Mouse (Mus musculus) small intestine, adult 2 months (tissue): ENCODE results near the gene Gtpbp3. TPM values are rescaled to one million over a fixed set of nuclear protein-coding genes. Genes with fewer than 3 reads are reported as not detected.

Experiments
- H3K27ac ChIP-seq: fragments of 200-500 bp; 2 replicates; pipeline ENCODE4 v1.5.1; 2012; ENCODE audit warnings: low read depth, low read length, control low read depth, inconsistent platforms; ENCODE audit not compliant: insufficient read depth
- H3K27me3 ChIP-seq: fragments of 200-500 bp; 2 replicates; pipeline ENCODE4 v1.6.1; 2012; ENCODE audit warnings: mild to moderate bottlenecking, moderate library complexity, low read length, inconsistent platforms; ENCODE audit not compliant: control insufficient read depth, insufficient read depth
- H3K36me3 ChIP-seq: fragments of 200-500 bp; 2 replicates; pipeline ENCODE4 v1.6.1; 2012; ENCODE audit warnings: mild to moderate bottlenecking, low read length, control low read depth, inconsistent platforms; ENCODE audit not compliant: control insufficient read depth, insufficient read depth
- H3K4me1 ChIP-seq: fragments of 200-500 bp; 2 replicates; pipeline ENCODE4 v1.6.1; 2012; ENCODE audit warnings: low read length, inconsistent platforms, mixed read lengths; ENCODE audit not compliant: control insufficient read depth, insufficient read depth, insufficient read length
- H3K4me3 ChIP-seq: fragments of 200-500 bp; 2 replicates; pipeline ENCODE4 v1.5.1; 2012; ENCODE audit warnings: low read depth, mild to moderate bottlenecking, control low read depth, inconsistent platforms, low read length, moderate library complexity
- CTCF ChIP-seq: fragments of 200-500 bp; IDR thresholded peaks from 2 replicates; pipeline ENCODE4 v1.5.1; 2012; ENCODE audit warnings: low read depth, mild to moderate bottlenecking, control low read depth, inconsistent platforms, low read length, moderate library complexity, mixed read lengths; ENCODE audit not compliant: insufficient replicate concordance, insufficient read length; ENCODE audit errors: extremely low read depth
- POLR2A ChIP-seq: fragments of 200-500 bp; IDR thresholded peaks from 2 replicates; pipeline ENCODE4 v1.6.1; 2012; ENCODE audit warnings: low read depth, mild to moderate bottlenecking, control low read depth, inconsistent platforms, low read length, moderate library complexity
- WGBS: fragments of 180-500 bp; shearing (Covaris S2); methylation state at CpG from one replicate; pipeline ENCODE4 v1.1.7; 2018; 5-methylcytosine and 5-hydroxymethylcytosine counted together
- polyA plus RNA-seq: library from polyadenylated mRNA; depleted of rRNA; stranded (reverse); fragments of >200 nt; gene quantifications from 2 replicates; pipeline ENCODE4 v1.2.3, GENCODE M21; 2012

The Gtpbp3 gene
- polyA plus RNA-seq, 1 experiment: 25.8 TPM

DNA sequence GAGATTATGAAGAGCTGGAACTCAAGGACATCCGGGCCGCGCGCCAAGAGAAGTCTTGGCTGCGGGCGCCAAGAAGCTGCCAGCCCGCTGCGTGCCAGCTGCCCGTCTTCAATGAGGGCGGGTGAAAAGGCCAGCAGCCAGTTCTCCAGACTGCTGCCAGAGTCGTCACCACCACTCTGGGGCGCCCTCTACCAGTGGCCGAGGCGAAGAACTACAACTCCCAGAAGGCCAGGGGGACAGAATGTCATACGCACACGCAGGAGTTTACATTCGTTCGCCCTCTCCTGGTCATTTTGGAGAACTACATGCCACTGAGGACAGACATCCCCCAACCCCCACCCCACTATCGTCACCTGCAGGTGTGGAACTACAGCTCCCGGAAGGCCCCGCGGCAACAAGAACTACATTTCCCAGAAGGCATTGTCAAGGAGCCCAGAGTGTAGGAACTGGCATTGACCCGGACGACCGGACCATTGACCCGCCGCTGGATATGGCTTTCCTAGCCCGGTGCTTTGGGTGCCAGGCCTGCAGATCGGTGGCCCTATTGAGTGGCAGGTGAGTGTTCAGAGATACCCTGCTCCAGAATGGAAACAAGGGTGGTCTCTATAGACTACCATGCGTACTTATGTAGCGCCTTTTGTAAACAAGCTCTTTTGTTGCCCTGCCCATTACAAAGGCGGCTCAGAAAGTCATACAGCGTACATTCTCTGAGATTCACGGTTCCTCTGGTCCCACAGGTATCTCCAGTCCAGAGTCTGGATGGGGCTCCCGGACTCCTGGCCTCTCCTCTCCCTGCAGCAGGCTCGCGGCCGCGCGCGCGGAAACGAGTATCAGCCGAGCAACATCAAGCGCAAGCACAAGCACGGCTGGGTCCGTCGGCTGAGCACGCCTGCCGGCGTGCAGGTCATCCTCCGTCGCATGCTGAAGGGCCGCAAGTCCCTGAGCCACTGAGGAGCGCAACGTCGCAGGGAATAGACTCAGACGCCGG, 23.1 kb upstream of the Gtpbp3 start, which contains the start of gene Mrpl34:
Mrpl34 (plus strand) TSS at position 447 of the 988 bp plus-strand sequence.
- H3K4me3 ChIP-seq: peak within 1 kb of the TSS; percentile 80
- TF ChIP-seq CTCF (peak; percentile 89; the same call in 1 of the 2 replicates), POLR2A (peak; percentile 82)
- H3K27ac ChIP-seq: peak within 1 kb of the TSS; percentile 80
- WGBS: under 1% methylated on average over 59 of the region's 59 CpGs
- H3K36me3 ChIP-seq: no peaks in the 10 kb centered on the region
- H3K27me3 ChIP-seq: no peaks in the 10 kb centered on the region
- peaks cover 11% of the 10 kb centered on the region for H3K4me1 ChIP-seq

GRCm38 (mm10) chr8:71465733-71466132, 22.2 kb upstream of the Gtpbp3 start:
- Histone ChIP-seq H3K27me3 (no peaks in the 10 kb centered on the region), H3K4me1 (peaks cover 16% of the 10 kb centered on the region), H3K4me3 (no peak overlapping the region), H3K27ac (no peak overlapping the region), H3K36me3 (no peaks in the 10 kb centered on the region)
- TF ChIP-seq POLR2A (no peak), CTCF (no peak)
- WGBS: 69% methylated on average over 8 of the region's 8 CpGs

DNA sequence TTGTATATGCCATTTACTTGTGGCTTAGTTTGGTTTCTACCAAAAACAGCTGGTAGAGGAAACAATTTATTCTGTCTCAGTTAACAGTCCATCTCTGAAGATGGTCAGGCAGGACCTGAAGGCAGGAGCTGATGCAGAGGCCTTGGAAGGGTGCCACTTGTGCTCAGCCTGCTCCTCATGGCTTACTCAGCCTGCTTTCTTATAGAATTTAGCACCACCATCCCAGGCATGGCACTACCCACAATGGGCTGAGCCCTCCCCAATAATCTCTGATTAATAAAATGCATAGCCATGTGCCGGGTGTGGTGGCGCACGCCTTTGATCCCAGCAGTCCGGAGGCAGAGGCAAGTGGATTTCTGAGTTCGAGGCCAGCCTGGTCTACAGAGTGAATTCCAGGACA, 21.7 kb upstream of the Gtpbp3 start:
- H3K36me3 ChIP-seq: 0 out of 2 replicates have a peak, but pooled peaks cover 1% of the 10 kb centered on the region
- WGBS: 91% methylated on average over 5 of the region's 5 CpGs
- peaks cover 16% of the 10 kb centered on the region for H3K4me1 ChIP-seq
- H3K27ac ChIP-seq: no peak overlapping the region
- TF ChIP-seq CTCF: no peak
- TF ChIP-seq POLR2A: no peak
- H3K27me3 ChIP-seq: no peaks in the 10 kb centered on the region
- H3K4me3 ChIP-seq: no peak overlapping the region

GRCm38 (mm10) chr8:71467201-71467600, 20.7 kb upstream of the Gtpbp3 start:
- TF ChIP-seq POLR2A (no peak), CTCF (no peak)
- H3K27me3 ChIP-seq: no peaks in the 10 kb centered on the region
- H3K36me3 ChIP-seq: peaks cover 6% of the 10 kb centered on the region; the same call in 1 of the 2 replicates
- H3K27ac ChIP-seq: no peak overlapping the region
- no peak overlapping the region for H3K4me3 ChIP-seq
- WGBS: 92% methylated on average over 2 of the region's 2 CpGs
- peaks cover 16% of the 10 kb centered on the region for H3K4me1 ChIP-seq

GRCm38 (mm10) chr8:71468001-71468400, 19.9 kb upstream of the Gtpbp3 start:
- Histone ChIP-seq H3K4me3 (no peak overlapping the region), H3K27ac (no peak overlapping the region), H3K4me1 (peaks cover 16% of the 10 kb centered on the region), H3K36me3 (peaks cover 14% of the 10 kb centered on the region), H3K27me3 (no peaks in the 10 kb centered on the region)
- TF ChIP-seq CTCF (no peak), POLR2A (no peak)
- 95% methylated on average over 1 of the region's 1 CpGs for WGBS

- 0 out of 2 replicates have a peak within 1 kb of the TSS, but pooled peaks have one; percentile 2 for H3K27ac ChIP-seq
- H3K27me3 ChIP-seq: no peaks in the 10 kb centered on the region
- under 1% methylated on average over 52 of the region's 52 CpGs for WGBS
- peak within 1 kb of the TSS; percentile 86 for H3K4me3 ChIP-seq
- H3K4me1 ChIP-seq: peaks cover 11% of the 10 kb centered on the region
- TF ChIP-seq POLR2A: peak; percentile 76
- no peak for TF ChIP-seq CTCF
- peaks cover 14% of the 10 kb centered on the region for H3K36me3 ChIP-seq
Observed at GRCm38 (mm10) chr8:71468916-71469315, 19.0 kb upstream of the Gtpbp3 start, which contains the start of gene Dda1. Gene Dda1 (plus strand): TSS chr8:71469199.

- H3K27me3 ChIP-seq: no peaks in the 10 kb centered on the region
- H3K4me1 ChIP-seq: peaks cover 6% of the 10 kb centered on the region; the same call in 1 of the 2 replicates
- 0 out of 2 replicates have a peak overlapping the region, but pooled peaks have one; percentile 2 for H3K27ac ChIP-seq
- peaks cover 16% of the 10 kb centered on the region for H3K36me3 ChIP-seq
- WGBS: under 1% methylated on average over 24 of the region's 24 CpGs
- H3K4me3 ChIP-seq: peak overlapping the region; percentile 86
- TF ChIP-seq CTCF: no peak
- no peak; the same call in 1 of the 2 replicates for TF ChIP-seq POLR2A
Observed at GRCm38 (mm10) chr8:71469411-71469810, 18.5 kb upstream of the Gtpbp3 start.
